Mouse (Mus musculus): ENCODE results near the gene Zcchc14.

GRCm38 (mm10) chr8:121557746-121558145, 95.0 kb downstream of the Zcchc14 start:
- TF ChIP-seq CTCF (conservative IDR thresholded peaks at IDR 0.05; ENCODE audit: insufficient read depth, insufficient read length, low read depth, low read length) (no peak), POLR2A (IDR thresholded peaks at IDR 0.05; ENCODE audit: low read depth, low read length) (no peak)

Measured in kidney, adult 2 months (tissue).